Mouse (Mus musculus) heart, embryonic 13.5 days (tissue): Measurements from ENCODE around the gene Zfyve1. TPM values are rescaled to one million over a fixed set of nuclear protein-coding genes. Genes with fewer than 3 reads are reported as not detected.
A peak's percentile ranks its signal among the peaks of the same experiment; 100 is the strongest.
"Not testable (repeated sequence)": the region's sequence is repeated elsewhere in the genome, so short reads cannot be mapped to it uniquely, and the experiment has no call there.

ENCODE experiments used
- ATAC-seq: fragments of 200-750 bp; cut with Nextera tagmentation; 2 replicates; pipeline ENCODE4 v1.8.0; 2017; ENCODE audit warnings: moderate TSS enrichment; ENCODE audit not compliant: insufficient number of reproducible peaks, low FRiP score, low TSS enrichment; ENCODE audit errors: extremely low read depth
- H3K27ac ChIP-seq: fragments of 300-500 bp; sonication (generic); replicated peaks from 2 replicates; pipeline ENCODE4 v1.5.1; 2015; ENCODE audit warnings: moderate library complexity, mild to moderate bottlenecking, inconsistent platforms
- H3K27me3 ChIP-seq: fragments of 300-500 bp; sonication (generic); replicated peaks from 2 replicates; pipeline ENCODE4 v1.6.1; 2015; ENCODE audit warnings: mild to moderate bottlenecking, inconsistent platforms
- H3K36me3 ChIP-seq: fragments of 300-500 bp; sonication (generic); 2 replicates; pipeline ENCODE4 v1.6.1; 2015; ENCODE audit warnings: mild to moderate bottlenecking, inconsistent platforms
- H3K4me1 ChIP-seq: fragments of 300-500 bp; sonication (generic); 2 replicates; pipeline ENCODE4 v1.6.1; 2015; ENCODE audit warnings: inconsistent platforms
- H3K4me2 ChIP-seq: fragments of 300-500 bp; sonication (generic); 2 replicates; pipeline ENCODE4 v1.6.1; 2015; ENCODE audit warnings: inconsistent platforms, mild to moderate bottlenecking, moderate library complexity
- H3K4me3 ChIP-seq: fragments of 300-500 bp; sonication (generic); 2 replicates; pipeline ENCODE4 v1.5.1; 2015; ENCODE audit warnings: moderate library complexity, mild to moderate bottlenecking, inconsistent platforms
- H3K9ac ChIP-seq: fragments of 300-500 bp; sonication (generic); 2 replicates; pipeline ENCODE4 v1.6.1; 2015; ENCODE audit warnings: inconsistent platforms, mild to moderate bottlenecking, moderate library complexity
- H3K9me3 ChIP-seq: fragments of 300-500 bp; sonication (generic); 2 replicates; pipeline ENCODE4 v1.6.1; 2016; ENCODE audit warnings: inconsistent platforms
- WGBS: fragments of 180-500 bp; shearing (Covaris S2); methylation state at CpG from one replicate; pipeline ENCODE4 v1.1.7; 2015; ENCODE audit warnings: mixed read lengths; 5-methylcytosine and 5-hydroxymethylcytosine counted together
- polyA plus RNA-seq: library from polyadenylated mRNA; unstranded; fragments of >200 nt; fragmentation: Nextera tagmentation; extraction: Ambion mirVana; gene quantifications from 2 replicates; pipeline ENCODE4 v1.2.1, GENCODE M21; 2015

Zfyve1 gene
- 14.6 and 15.9 TPM in 2 replicates for polyA plus RNA-seq

- Histone ChIP-seq H3K4me2 (peak within 1 kb of the TSS; percentile 90), H3K9ac (peak within 1 kb of the TSS; percentile 99), H3K4me3 (peak within 1 kb of the TSS; percentile 98), H3K4me1 (peaks cover 32% of the 10 kb centered on the region), H3K9me3 (no peaks in the 10 kb centered on the region), H3K27me3 (no peaks in the 10 kb centered on the region), H3K27ac (peak within 1 kb of the TSS; percentile 92), H3K36me3 (peaks cover 30% of the 10 kb centered on the region)
- ATAC-seq: peak; percentile 93
- WGBS: under 1% methylated on average over 28 of the region's 28 CpGs
Observed at GRCm38 (mm10) chr12:83597025-83597501, at the start of gene Zfyve1. Zfyve1 (minus strand) TSS chr12:83597222.

GRCm38 (mm10) chr12:83643116-83643515, 46.1 kb upstream of the Zfyve1 start:
- Histone ChIP-seq H3K36me3 (peaks cover 76% of the 10 kb centered on the region), H3K4me1 (no peaks in the 10 kb centered on the region)
- WGBS: 81% methylated on average over 1 of the region's 1 CpGs

GRCm38 (mm10) chr12:83641233-83641632, 44.2 kb upstream of the Zfyve1 start:
- H3K4me1 ChIP-seq: peaks cover 6% of the 10 kb centered on the region
- peaks cover 77% of the 10 kb centered on the region for H3K36me3 ChIP-seq
- WGBS: 94% methylated on average over 2 of the region's 2 CpGs
- no peak overlapping the region for H3K9ac ChIP-seq
- H3K9me3 ChIP-seq: no peaks in the 10 kb centered on the region
- no peak overlapping the region for H3K27ac ChIP-seq
- H3K4me3 ChIP-seq: no peak overlapping the region
- no peak for ATAC-seq
- H3K4me2 ChIP-seq: no peak overlapping the region
- H3K27me3 ChIP-seq: no peaks in the 10 kb centered on the region

More at GRCm38 (mm10) chr12:83643116-83643515, 46.1 kb upstream of the Zfyve1 start:
- Histone ChIP-seq H3K9me3 (no peaks in the 10 kb centered on the region), H3K27me3 (no peaks in the 10 kb centered on the region), H3K4me2 (no peak overlapping the region), H3K9ac (no peak overlapping the region), H3K27ac (no peak overlapping the region), H3K4me3 (no peak overlapping the region)
- ATAC-seq: no peak

DNA sequence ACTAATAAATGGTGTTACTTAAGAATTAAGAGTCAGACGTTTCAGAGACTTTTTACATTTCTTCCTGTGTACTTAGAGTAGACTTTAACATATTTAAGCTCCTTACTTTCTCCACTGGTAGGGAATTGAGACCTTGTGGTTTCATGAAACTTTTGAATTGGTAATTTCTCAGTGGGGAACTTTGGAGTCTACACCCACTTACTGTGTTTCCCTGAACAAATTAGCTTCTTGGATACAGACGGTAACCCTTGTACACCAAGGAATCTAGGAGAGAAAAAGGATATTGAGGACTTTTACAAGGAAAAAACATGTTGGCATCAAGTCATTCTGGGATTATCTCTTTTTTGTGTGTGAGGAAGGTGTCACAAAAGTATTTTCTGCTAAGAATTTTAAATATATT, 36.8 kb upstream of the Zfyve1 start:
- no peaks in the 10 kb centered on the region for H3K27me3 ChIP-seq
- 44% methylated on average over 2 of the region's 2 CpGs for WGBS
- H3K36me3 ChIP-seq: peaks cover 34% of the 10 kb centered on the region
- no peaks in the 10 kb centered on the region for H3K9me3 ChIP-seq
- no peak for ATAC-seq
- no peak overlapping the region for H3K27ac ChIP-seq
- H3K4me2 ChIP-seq: peak overlapping the region; percentile 80
- H3K9ac ChIP-seq: 0 out of 2 replicates have a peak overlapping the region, but pooled peaks have one; percentile 4
- H3K4me1 ChIP-seq: peaks cover 35% of the 10 kb centered on the region
- peak overlapping the region; percentile 94 for H3K4me3 ChIP-seq

DNA sequence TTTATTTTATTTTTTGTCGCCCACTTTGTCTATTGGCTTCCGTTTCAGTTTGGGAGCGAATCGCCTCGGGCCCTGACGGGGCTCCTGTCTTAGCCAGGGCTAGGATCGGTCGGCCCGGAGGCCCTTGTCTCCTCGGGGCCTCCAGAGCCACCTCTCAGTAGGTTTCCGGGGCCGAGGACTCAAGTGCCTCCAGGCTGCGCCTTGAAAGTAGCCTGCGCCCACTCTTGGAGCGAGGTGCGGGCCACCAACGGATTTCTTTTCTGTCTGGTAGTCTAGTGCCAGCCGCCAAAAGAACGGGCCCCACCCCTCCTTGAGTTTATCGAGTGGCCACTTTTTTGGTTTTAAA, 35.6 kb upstream of the Zfyve1 start:
- no peaks in the 10 kb centered on the region for H3K27me3 ChIP-seq
- H3K4me2 ChIP-seq: peak overlapping the region; percentile 80
- no peaks in the 10 kb centered on the region for H3K9me3 ChIP-seq
- peak overlapping the region; percentile 97 for H3K9ac ChIP-seq
- H3K4me3 ChIP-seq: peak overlapping the region; percentile 94
- peaks cover 35% of the 10 kb centered on the region for H3K4me1 ChIP-seq
- H3K36me3 ChIP-seq: peaks cover 27% of the 10 kb centered on the region
- peak; percentile 52; the same call in 1 of the 2 replicates for ATAC-seq
- WGBS: under 1% methylated on average over 20 of the region's 20 CpGs
- H3K27ac ChIP-seq: peak overlapping the region; percentile 97

GRCm38 (mm10) chr12:83631743-83632679, 35.0 kb upstream of the Zfyve1 start:
- peak; percentile 98 for ATAC-seq
- H3K9me3 ChIP-seq: no peaks in the 10 kb centered on the region
- peak overlapping the region; percentile 80 for H3K4me2 ChIP-seq
- H3K27ac ChIP-seq: peak overlapping the region; percentile 97
- H3K4me1 ChIP-seq: peaks cover 35% of the 10 kb centered on the region
- peak overlapping the region; percentile 97 for H3K9ac ChIP-seq
- peak overlapping the region; percentile 94 for H3K4me3 ChIP-seq
- under 1% methylated on average over 66 of the region's 68 CpGs for WGBS
- H3K27me3 ChIP-seq: no peaks in the 10 kb centered on the region
- H3K36me3 ChIP-seq: peaks cover 21% of the 10 kb centered on the region

GRCm38 (mm10) chr12:83630936-83631335, 33.9 kb upstream of the Zfyve1 start, which contains the start of gene Rbm25:
Rbm25 (plus strand) TSS chr12:83631236.
- Histone ChIP-seq H3K36me3 (peaks cover 11% of the 10 kb centered on the region), H3K4me1 (peaks cover 26% of the 10 kb centered on the region), H3K4me2 (peak within 1 kb of the TSS; percentile 80), H3K9ac (peak within 1 kb of the TSS; percentile 97), H3K4me3 (peak within 1 kb of the TSS; percentile 94), H3K27ac (peak within 1 kb of the TSS; percentile 97)
- not testable (repeated sequence) for H3K27me3 ChIP-seq, H3K9me3 ChIP-seq, ATAC-seq
- no CpG with 5 or more reads among the region's 5 CpGs for WGBS

- Histone ChIP-seq H3K4me3 (no peak overlapping the region), H3K9me3 (no peaks in the 10 kb centered on the region), H3K27me3 (no peaks in the 10 kb centered on the region), H3K9ac (no peak overlapping the region), H3K27ac (no peak overlapping the region), H3K36me3 (no peaks in the 10 kb centered on the region), H3K4me2 (no peak overlapping the region), H3K4me1 (no peaks in the 10 kb centered on the region)
- no peak for ATAC-seq
- 64% methylated on average over 1 of the region's 1 CpGs for WGBS
Observed at GRCm38 (mm10) chr12:83624321-83624720, 27.3 kb upstream of the Zfyve1 start.

DNA sequence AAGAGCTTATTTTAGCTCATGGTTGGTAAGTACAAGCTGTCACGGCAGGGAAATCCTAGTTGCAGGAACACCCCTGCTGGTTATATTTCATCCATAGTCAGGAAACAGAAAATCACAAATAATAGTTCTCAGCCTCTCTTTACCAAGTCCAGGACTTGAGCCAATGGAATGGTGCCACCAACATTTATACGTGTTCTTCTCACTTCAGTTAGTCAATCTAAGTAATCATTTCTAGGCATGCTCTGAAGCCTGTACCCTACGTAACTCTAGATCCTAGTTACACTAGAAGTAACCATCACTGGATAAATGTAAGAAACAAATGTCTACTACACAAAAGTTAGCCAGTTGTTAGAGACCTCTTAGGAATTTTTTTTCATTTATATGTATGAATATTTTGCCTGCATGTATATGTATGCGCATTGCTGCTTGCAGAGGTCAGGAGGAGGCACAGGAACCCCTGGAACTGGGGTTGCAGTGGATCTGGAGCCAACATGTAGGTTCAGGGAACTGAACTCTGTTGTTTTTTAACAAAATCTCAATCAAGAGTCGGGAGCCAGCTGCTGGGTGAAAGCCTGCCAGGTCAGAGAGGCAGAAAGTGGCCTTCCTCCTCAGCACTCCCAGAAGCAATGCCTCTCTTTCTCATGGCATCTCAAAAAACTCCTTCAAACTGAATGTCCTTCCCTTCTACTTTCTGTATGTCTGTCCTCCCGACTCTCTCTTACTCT, 25.2 kb upstream of the Zfyve1 start:
- Histone ChIP-seq H3K4me1 (no peaks in the 10 kb centered on the region), H3K27me3 (no peaks in the 10 kb centered on the region), H3K4me2 (no peak overlapping the region), H3K27ac (no peak overlapping the region), H3K4me3 (no peak overlapping the region), H3K9me3 (no peaks in the 10 kb centered on the region), H3K36me3 (no peaks in the 10 kb centered on the region), H3K9ac (no peak overlapping the region)
- no peak for ATAC-seq
- 67% methylated on average over 6 of the region's 6 CpGs for WGBS

GRCm38 (mm10) chr12:83620694-83621093, 23.7 kb upstream of the Zfyve1 start:
- H3K36me3 ChIP-seq, H3K9me3 ChIP-seq, H3K27ac ChIP-seq, H3K4me1 ChIP-seq, H3K27me3 ChIP-seq, ATAC-seq: not testable (repeated sequence)
- H3K4me2 ChIP-seq: peak overlapping the region; percentile 52
- 47% methylated on average over 23 of the region's 23 CpGs for WGBS
- peak overlapping the region; percentile 33 for H3K4me3 ChIP-seq
- peak overlapping the region; percentile 50; the same call in 1 of the 2 replicates for H3K9ac ChIP-seq

DNA sequence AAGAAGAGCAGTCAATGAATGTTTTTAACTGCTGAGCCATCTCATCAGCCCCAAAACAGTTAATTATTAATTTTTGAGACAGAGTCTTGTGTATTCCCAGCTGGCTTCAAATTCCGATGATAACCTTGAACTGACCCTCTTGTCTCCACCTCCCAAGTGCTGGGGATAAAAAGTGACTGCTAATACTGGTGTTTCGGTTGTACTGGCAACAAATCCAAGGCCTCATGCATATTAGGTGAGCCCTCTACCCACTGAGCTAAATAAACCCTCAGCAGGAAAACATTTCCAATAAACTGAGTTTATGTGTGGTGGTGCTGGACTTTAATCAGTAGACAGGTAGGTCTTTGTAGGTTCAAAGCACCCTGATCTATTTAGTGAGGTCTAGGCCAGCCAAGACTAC, 22.0 kb upstream of the Zfyve1 start:
- no peaks in the 10 kb centered on the region for H3K36me3 ChIP-seq
- no peak overlapping the region for H3K27ac ChIP-seq
- ATAC-seq: no peak
- no peak overlapping the region for H3K4me2 ChIP-seq
- 70% methylated on average over 2 of the region's 2 CpGs for WGBS
- no peak overlapping the region for H3K4me3 ChIP-seq
- no peaks in the 10 kb centered on the region for H3K27me3 ChIP-seq
- no peaks in the 10 kb centered on the region for H3K9me3 ChIP-seq
- H3K4me1 ChIP-seq: no peaks in the 10 kb centered on the region
- H3K9ac ChIP-seq: no peak overlapping the region
